Mouse (Mus musculus) T-cell, adult 2 months (primary cell): Measurements from ENCODE around the gene Lamtor2.
"Not testable (repeated sequence)": the region's sequence is repeated elsewhere in the genome, so short reads cannot be mapped to it uniquely, and the experiment has no call there.

Experiments used
- DNase-seq: peaks from one replicate; pipeline ENCODE4 v3.0.0; 2022; ENCODE audit warnings: low spot score

The Lamtor2 gene

GRCm38 (mm10) chr3:88552676-88553524 lies at the start of gene Lamtor2:
Lamtor2 (minus strand) TSS chr3:88553074.
- DNase-seq, result peak; percentile 90

- DNase-seq, result no peak
Measured at GRCm38 (mm10) chr3:88602466-88602865, 49.6 kb upstream of the Lamtor2 start.

GRCm38 (mm10) chr3:88596547-88596946 lies 43.7 kb upstream of the Lamtor2 start:
- not testable (repeated sequence) for DNase-seq

- no peak for DNase-seq
Measured at GRCm38 (mm10) chr3:88593893-88594580, 41.2 kb upstream of the Lamtor2 start.

GRCm38 (mm10) chr3:88592942-88593576 lies 40.2 kb upstream of the Lamtor2 start:
- DNase-seq, result peak; percentile 32

GRCm38 (mm10) chr3:88591950-88592731 lies 39.3 kb upstream of the Lamtor2 start:
- peak; percentile 59 for DNase-seq

GRCm38 (mm10) chr3:88591044-88591443 lies 38.2 kb upstream of the Lamtor2 start:
- DNase-seq, result no peak

GRCm38 (mm10) chr3:88590246-88590645 lies 37.4 kb upstream of the Lamtor2 start:
- DNase-seq, result no peak

- no peak for DNase-seq
Measured at GRCm38 (mm10) chr3:88586640-88587039, 33.8 kb upstream of the Lamtor2 start.

GRCm38 (mm10) chr3:88585769-88586168 lies 32.9 kb upstream of the Lamtor2 start:
- no peak for DNase-seq

GRCm38 (mm10) chr3:88579454-88580117 lies 26.7 kb upstream of the Lamtor2 start:
- peak; percentile 71 for DNase-seq

- DNase-seq, result no peak
Measured at GRCm38 (mm10) chr3:88578498-88579424, 25.9 kb upstream of the Lamtor2 start.

- DNase-seq, result not testable (repeated sequence)
Measured at GRCm38 (mm10) chr3:88577846-88578245, 25.0 kb upstream of the Lamtor2 start.

GRCm38 (mm10) chr3:88575540-88575939 lies 22.7 kb upstream of the Lamtor2 start, which contains the start of gene Ssr2:
Ssr2 (plus strand) TSS chr3:88575876.
- no peak for DNase-seq

GRCm38 (mm10) chr3:88573810-88574209 lies 20.9 kb upstream of the Lamtor2 start:
- no peak for DNase-seq

GRCm38 (mm10) chr3:88572835-88573234 lies 20.0 kb upstream of the Lamtor2 start:
- DNase-seq, result no peak

- DNase-seq, result no peak
Measured at GRCm38 (mm10) chr3:88571856-88572255, 19.0 kb upstream of the Lamtor2 start.

GRCm38 (mm10) chr3:88570341-88570740 lies 17.5 kb upstream of the Lamtor2 start:
- DNase-seq, result no peak

GRCm38 (mm10) chr3:88569694-88570093 lies 16.8 kb upstream of the Lamtor2 start:
- no peak for DNase-seq

GRCm38 (mm10) chr3:88569093-88569492 lies 16.2 kb upstream of the Lamtor2 start:
- no peak for DNase-seq
